Mouse (Mus musculus) adrenal gland (tissue): ENCODE data around the gene Prcd.

Source experiments
- intact Hi-C: fragments of 180-260 bp; cut with DNase I; formaldehyde crosslinking; loops from one replicate; pipeline ENCODE4 v1.15.1; 2025

Prcd gene

GRCm38 (mm10) chr11:116682501-116683144, 29.3 kb downstream of the Prcd start:
- intact Hi-C loops = no loop called here

- intact Hi-C loops = no loop called here
Measured at GRCm38 (mm10) chr11:116683777-116684176, 30.4 kb downstream of the Prcd start.

- intact Hi-C loops = no loop called here
Measured at GRCm38 (mm10) chr11:116685729-116686128, 32.4 kb downstream of the Prcd start.

- intact Hi-C loops = no loop called here
Measured at GRCm38 (mm10) chr11:116687897-116688296, 34.6 kb downstream of the Prcd start.

- intact Hi-C loops = no loop called here
Measured at GRCm38 (mm10) chr11:116689622-116690021, 36.3 kb downstream of the Prcd start.

- intact Hi-C loops = no loop called here
Measured at GRCm38 (mm10) chr11:116690701-116691575, 37.6 kb downstream of the Prcd start.

GRCm38 (mm10) chr11:116693899-116694249, 40.5 kb downstream of the Prcd start:
- intact Hi-C loops = no loop called here

GRCm38 (mm10) chr11:116694250-116695193, 41.2 kb downstream of the Prcd start:
- intact Hi-C loops = loop anchor here (5.0 kb wide), 1 partner anchor 88 kb away; no protein-coding TSS in a partner anchor

- intact Hi-C loops = loop anchor here (5.0 kb wide), 1 partner anchor 87 kb away; no protein-coding TSS in a partner anchor
Measured at GRCm38 (mm10) chr11:116695194-116695880, 42.0 kb downstream of the Prcd start.

GRCm38 (mm10) chr11:116696426-116696825, 43.1 kb downstream of the Prcd start:
- intact Hi-C loops = loop anchor here (5.0 kb wide), 1 partner anchor 86 kb away; no protein-coding TSS in a partner anchor

GRCm38 (mm10) chr11:116697521-116697920, 44.2 kb downstream of the Prcd start:
- intact Hi-C loops = loop anchor here (5.0 kb wide), 1 partner anchor 85 kb away; no protein-coding TSS in a partner anchor

GRCm38 (mm10) chr11:116701377-116701841, 48.1 kb downstream of the Prcd start:
- intact Hi-C loops = no loop called here

- intact Hi-C loops = no loop called here
Measured at GRCm38 (mm10) chr11:116704336-116705035, 51.2 kb downstream of the Prcd start.

GRCm38 (mm10) chr11:116705204-116705608, 51.9 kb downstream of the Prcd start:
- intact Hi-C loops = no loop called here

GRCm38 (mm10) chr11:116706363-116706762, 53.0 kb downstream of the Prcd start:
- intact Hi-C loops = no loop called here

GRCm38 (mm10) chr11:116710171-116710570, 56.8 kb downstream of the Prcd start:
- intact Hi-C loops = no loop called here

GRCm38 (mm10) chr11:116710793-116711192, 57.5 kb downstream of the Prcd start:
- intact Hi-C loops = no loop called here

GRCm38 (mm10) chr11:116714052-116714451, 60.7 kb downstream of the Prcd start:
- intact Hi-C loops = no loop called here
